Mouse (Mus musculus): ENCODE measurements at regions not wholly inside any gene's neighbourhood (a gene's known extent, or its start where the extent isn't known, plus 50 kb on each side); places are given as distances from the start of the nearest gene placed in this dataset.

GRCm38 (mm10) chr9:112725103-112725502 lies 489.4 kb upstream of the Arpp21 start:
- TF ChIP-seq POLR2A (IDR thresholded peaks at IDR 0.05; ENCODE audit: borderline replicate concordance, extremely low read depth, insufficient read depth, insufficient read length, poor library complexity, severe bottlenecking) (no peak), CTCF (IDR thresholded peaks at IDR 0.05; ENCODE audit: borderline replicate concordance, extremely low read depth, insufficient read depth, insufficient read length) (no peak)
